Mouse (Mus musculus): Measurements from ENCODE around the gene Nxn.

- TF ChIP-seq POLR2A (IDR thresholded peaks at IDR 0.05; ENCODE audit: borderline replicate concordance, low read depth, low read length) (no peak), CTCF (IDR thresholded peaks at IDR 0.05; ENCODE audit: low read depth, low read length) (no peak)
These were observed 86.1 kb downstream of the Nxn start for GRCm38 (mm10) chr11:76312805-76313204.
